In the genomic region with DNA sequence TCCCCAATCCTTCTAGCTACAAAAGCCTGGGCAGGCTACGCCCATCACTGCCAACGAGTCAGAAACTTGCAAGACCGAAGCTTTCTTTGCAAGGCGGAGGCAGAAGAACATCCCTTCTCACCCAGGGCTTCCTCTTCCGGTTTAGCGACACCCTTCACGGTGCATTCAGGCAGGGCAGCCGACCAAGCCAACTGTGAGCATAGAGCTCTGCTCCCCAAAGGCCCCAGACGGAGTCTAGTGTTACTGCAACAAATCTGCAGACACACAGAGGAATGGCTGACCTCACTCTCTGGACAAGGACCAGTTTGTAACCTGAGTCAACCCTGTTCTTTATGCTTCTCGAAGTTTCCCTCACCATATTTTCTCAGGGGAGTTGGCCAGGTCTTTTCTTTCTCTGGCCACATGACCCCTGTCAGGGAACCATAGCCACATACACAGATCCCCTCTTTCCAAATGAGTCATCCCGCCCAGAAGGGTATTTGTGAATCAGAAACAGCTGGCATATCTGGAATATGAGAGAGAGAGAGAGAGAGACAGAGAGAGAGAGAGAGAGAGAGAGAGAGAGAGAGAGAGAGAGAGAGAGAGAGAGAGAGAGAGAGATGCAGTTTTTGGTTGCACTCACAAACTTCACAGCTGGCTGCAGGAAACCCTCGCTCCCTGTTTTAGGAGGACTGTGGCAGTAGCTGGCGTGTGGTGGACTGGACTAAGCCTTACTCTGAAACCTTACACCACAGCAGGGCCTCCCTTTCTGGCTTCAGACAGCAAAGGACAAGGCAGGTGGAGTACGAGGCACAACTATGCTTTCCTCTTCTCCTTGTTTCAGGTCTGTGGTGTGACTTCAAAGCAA, we compare ENCODE assay signal across 8 mouse cellular contexts. TPM values are rescaled to one million over a fixed set of nuclear protein-coding genes. Genes with fewer than 3 reads are reported as not detected.
DNase-seq lines count a peak whose midpoint lies in the region.

No protein-coding gene starts in this region.

- no peak overlapping the region for H3K4me3 ChIP-seq in macrophage (ENCODE audit: inconsistent target)

- peak overlapping the region; percentile 48 for H3K27ac ChIP-seq in macrophage

- WGBS in macrophage (ENCODE audit: missing documents) = 29% methylated on average over 13 of the region's 14 CpGs

- peaks cover 19% of the 10 kb centered on the region for H3K79me2 ChIP-seq in macrophage (ENCODE audit: inconsistent target)

- peak; percentile 33 to 50 for DNase-seq in CD8-positive naive resting alpha-beta T cell, adult 2 months (ENCODE audit: low read depth in 2 of 2, low spot score in 2 of 2)
- peak; percentile 75 for DNase-seq in adrenal gland, postnatal 10 days
- peak; percentile 98 for DNase-seq in heart, adult 11 months
- peak; percentile 40 for DNase-seq in kidney, adult 9 months
- DNase-seq in splenic B cell, adult 2 months (ENCODE audit: low read depth, low spot score) = peak; percentile 73
- no peak for DNase-seq in layer of hippocampus, adult 9-10 months (ENCODE audit: low spot score)
- DNase-seq in right cerebral cortex, postnatal 4 days = no peak

- H3K36me3 ChIP-seq in macrophage (ENCODE audit: inconsistent target) = no peaks in the 10 kb centered on the region
- no peaks in the 10 kb centered on the region for H3K36me3 ChIP-seq in splenic B cell, adult 2 months (ENCODE audit: control insufficient read depth, insufficient read depth, low read length, poor library complexity, severe bottlenecking)

- H3K27me3 ChIP-seq in splenic B cell, adult 2 months (ENCODE audit: control insufficient read depth, insufficient read depth, low read length, poor library complexity, severe bottlenecking) = no peaks in the 10 kb centered on the region

RNA-seq across cellular contexts. Expression of gene Capn2, which starts 2.9 kb away (rescaled TPM):
- total RNA-seq in adrenal gland, postnatal 10 days (2021) = 10 to 100 TPM; 79.3 to 94.3 TPM
- total RNA-seq in macrophage (2018; cell fraction: chromatin; rRNA removed) = 100 to 1,000 TPM in 21 of 26 experiments, 10 to 100 TPM in 5; 84.5 to 828 (median 165) TPM
- total RNA-seq in macrophage (2018; cell fraction: cytosol; rRNA removed) = 100 to 1,000 TPM in 25 of 26 experiments, 10 to 100 TPM in 1; 96.0 to 197 (median 120) TPM
- total RNA-seq in macrophage (2018; cell fraction: nucleus; rRNA removed) = 100 to 1,000 TPM in 17 of 26 experiments, 10 to 100 TPM in 9; 65.4 to 316 (median 105) TPM
- 94.4 to 189 TPM (median 167 TPM) in 3 replicates for polyA plus RNA-seq in macrophage (2018)

RNA-seq across cellular contexts. Expression of gene Capn8, which starts 44.5 kb away (rescaled TPM):
- total RNA-seq in adrenal gland, postnatal 10 days (2021) = not detected
- total RNA-seq in macrophage (2018; cell fraction: chromatin; rRNA removed) = not detected
- under 1 TPM in 1 of 26 experiments, not detected in 25; 0.05 TPM for total RNA-seq in macrophage (2018; cell fraction: cytosol; rRNA removed)
- under 1 TPM in 1 of 26 experiments, not detected in 25; 0.24 TPM for total RNA-seq in macrophage (2018; cell fraction: nucleus; rRNA removed)
- not detected in 3 replicates for polyA plus RNA-seq in macrophage (2018)

Comparison
In these comparisons a context has a peak if more than half of its experiments do, and no peak if none do; other contexts are left out.
1. DNase-seq: peak in CD8-positive naive resting alpha-beta T cell, adult 2 months (2 of 2), adrenal gland, postnatal 10 days (single experiment), heart, adult 11 months (single experiment), kidney, adult 9 months (single experiment) and splenic B cell, adult 2 months (single experiment); none in layer of hippocampus, adult 9-10 months (single experiment) and right cerebral cortex, postnatal 4 days (single experiment).